Mouse (Mus musculus) MEL (cell line): Measurements from ENCODE around the gene Lcn2. TPM values are rescaled to one million over a fixed set of nuclear protein-coding genes. Genes with fewer than 3 reads are reported as not detected.

Source experiments
- DNase-seq: peaks from one replicate; pipeline ENCODE4 v3.0.0; 2011; ENCODE audit warnings: low read depth, low spot score
- H3K27ac ChIP-seq: 2 replicates; pipeline ENCODE4 v1.5.1; 2012; ENCODE audit warnings: low read depth, mild to moderate bottlenecking, control low read depth, low read length, moderate library complexity; ENCODE audit not compliant: control insufficient read depth
- H3K27me3 ChIP-seq, 2 experiments: fragments of 150-350 bp in 1 of 2; sonication (generic) in 1 of 2; 2 replicates each; pipeline ENCODE4 v1.6.1; 2012; ENCODE audit warnings: low read length in 2 of 2, mild to moderate bottlenecking in 2 of 2, improper control_type of control experiment in 1 of 2, moderate library complexity in 1 of 2; ENCODE audit not compliant: insufficient read depth in 2 of 2, control insufficient read depth in 1 of 2
- H3K36me3 ChIP-seq, 2 experiments: 2 replicates each; pipeline ENCODE4 v1.6.1; 2012 to 2014; ENCODE audit warnings: low read length in 2 of 2, improper control_type of control experiment in 1 of 2, inconsistent platforms in 1 of 2, mild to moderate bottlenecking in 1 of 2; ENCODE audit not compliant: insufficient read depth in 2 of 2, control insufficient read depth in 1 of 2
- H3K4me1 ChIP-seq, 2 experiments: fragments of 150-350 bp in 1 of 2; sonication (generic) in 1 of 2; 2 replicates each; pipeline ENCODE4 v1.6.1; 2012; ENCODE audit warnings: low read length in 2 of 2, improper control_type of control experiment in 1 of 2, mild to moderate bottlenecking in 1 of 2; ENCODE audit not compliant: insufficient read depth in 2 of 2, control insufficient read depth in 1 of 2
- H3K4me3 ChIP-seq, 2 experiments: fragments of 150-350 bp in 1 of 2; sonication (generic) in 1 of 2; 2 replicates each; pipeline ENCODE4 v1.5.1; 2012; ENCODE audit warnings: low read depth in 2 of 2, low read length in 2 of 2, mild to moderate bottlenecking in 2 of 2, moderate library complexity in 2 of 2, control low read depth in 1 of 2, improper control_type of control experiment in 1 of 2; ENCODE audit not compliant: control insufficient read depth in 1 of 2, insufficient read depth in 1 of 2
- H3K79me2 ChIP-seq: 2 replicates; pipeline ENCODE4 v1.6.1; 2012; ENCODE audit warnings: mild to moderate bottlenecking, low read length, moderate library complexity; ENCODE audit not compliant: control insufficient read depth, poor library complexity, insufficient read depth
- H3K9ac ChIP-seq: 2 replicates; pipeline ENCODE4 v1.6.1; 2012; ENCODE audit warnings: low read depth, mild to moderate bottlenecking, control low read depth, low read length, moderate library complexity; ENCODE audit not compliant: control insufficient read depth, poor library complexity, severe bottlenecking
- H3K9me3 ChIP-seq: fragments of 150-350 bp; sonication (generic); replicated peaks from 2 replicates; pipeline ENCODE4 v1.6.1; 2012; ENCODE audit warnings: mild to moderate bottlenecking, low read length, improper control_type of control experiment, moderate library complexity; ENCODE audit not compliant: insufficient read depth
- BHLHE40 ChIP-seq: IDR thresholded peaks from 2 replicates; pipeline ENCODE4 v1.6.1; 2012; ENCODE audit warnings: low read depth, mild to moderate bottlenecking, inconsistent platforms, low read length, improper control_type of control experiment, borderline replicate concordance
- CHD1 ChIP-seq: IDR thresholded peaks from 2 replicates; pipeline ENCODE4 v1.6.1; 2012; ENCODE audit warnings: low read depth, mild to moderate bottlenecking, inconsistent platforms, low read length, improper control_type of control experiment
- CHD2 ChIP-seq: IDR thresholded peaks from 2 replicates; pipeline ENCODE4 v1.6.1; 2011; ENCODE audit warnings: low read length, improper control_type of control experiment
- CTCF ChIP-seq, 3 experiments: IDR thresholded peaks in 2 of 3; conservative IDR thresholded peaks in 1 of 3; 2 replicates each; pipeline ENCODE4 v1.5.1; 2011 to 2012; ENCODE audit warnings: low read length in 3 of 3, low read depth in 2 of 3, mild to moderate bottlenecking in 2 of 3, improper control_type of control experiment in 1 of 3, inconsistent platforms in 1 of 3, mixed read lengths in 1 of 3, moderate library complexity in 1 of 3; ENCODE audit not compliant: control insufficient read depth in 1 of 3, insufficient read depth in 1 of 3, poor library complexity in 1 of 3, severe bottlenecking in 1 of 3
- E2F4 ChIP-seq: IDR thresholded peaks from 2 replicates; pipeline ENCODE4 v1.6.1; 2011; ENCODE audit warnings: low read depth, low read length, improper control_type of control experiment, borderline replicate concordance
- ELF1 ChIP-seq: IDR thresholded peaks from 2 replicates; pipeline ENCODE4 v1.6.1; 2014; ENCODE audit warnings: low read depth, mild to moderate bottlenecking, inconsistent platforms, low read length, improper control_type of control experiment, moderate library complexity
- EP300 ChIP-seq, 2 experiments: IDR thresholded peaks; 2 replicates each; pipeline ENCODE4 v1.6.1; 2011; ENCODE audit warnings: improper control_type of control experiment in 2 of 2, low read length in 2 of 2, low read depth in 1 of 2, mild to moderate bottlenecking in 1 of 2
- ETS1 ChIP-seq: IDR thresholded peaks from 2 replicates; pipeline ENCODE4 v1.6.1; 2012; ENCODE audit warnings: low read depth, mild to moderate bottlenecking, inconsistent platforms, low read length, improper control_type of control experiment, moderate library complexity
- GABPA ChIP-seq: IDR thresholded peaks from 2 replicates; pipeline ENCODE4 v1.6.1; 2012; ENCODE audit warnings: low read depth, mild to moderate bottlenecking, inconsistent platforms, low read length, improper control_type of control experiment, moderate library complexity
- GATA1 ChIP-seq: IDR thresholded peaks from 2 replicates; pipeline ENCODE4 v1.6.1; 2011; ENCODE audit warnings: low read depth, low read length, improper control_type of control experiment
- HCFC1 ChIP-seq: IDR thresholded peaks from 2 replicates; pipeline ENCODE4 v1.6.1; 2012; ENCODE audit warnings: low read depth, mild to moderate bottlenecking, inconsistent platforms, low read length, improper control_type of control experiment, moderate library complexity
- KAT2A ChIP-seq: conservative IDR thresholded peaks from 2 replicates; pipeline ENCODE4 v1.6.1; 2012; ENCODE audit warnings: low read depth, low read length, improper control_type of control experiment, inconsistent platforms
- MAFK ChIP-seq: IDR thresholded peaks from 2 replicates; pipeline ENCODE4 v1.6.1; 2011; ENCODE audit warnings: low read depth, mild to moderate bottlenecking, low read length, improper control_type of control experiment, borderline replicate concordance
- MAX ChIP-seq: IDR thresholded peaks from 2 replicates; pipeline ENCODE4 v1.6.1; 2011; ENCODE audit warnings: low read length, improper control_type of control experiment
- MAZ ChIP-seq: IDR thresholded peaks from 2 replicates; pipeline ENCODE4 v1.6.1; 2012; ENCODE audit warnings: low read depth, mild to moderate bottlenecking, inconsistent platforms, low read length, improper control_type of control experiment
- MEF2A ChIP-seq: IDR thresholded peaks from 2 replicates; pipeline ENCODE4 v1.6.1; 2014; ENCODE audit warnings: low read depth, mild to moderate bottlenecking, inconsistent platforms, low read length, improper control_type of control experiment; ENCODE audit not compliant: poor library complexity, insufficient replicate concordance, severe bottlenecking; ENCODE audit errors: extremely low read depth
- MYB ChIP-seq: IDR thresholded peaks from 2 replicates; pipeline ENCODE4 v1.6.1; 2011; ENCODE audit warnings: mild to moderate bottlenecking, low read depth, low read length, improper control_type of control experiment
- MYC ChIP-seq: IDR thresholded peaks from 2 replicates; pipeline ENCODE4 v1.6.1; 2011; ENCODE audit warnings: low read depth, mild to moderate bottlenecking, low read length, improper control_type of control experiment, moderate library complexity
- NRF1 ChIP-seq: IDR thresholded peaks from 2 replicates; pipeline ENCODE4 v1.6.1; 2014; ENCODE audit warnings: low read depth, mild to moderate bottlenecking, inconsistent platforms, low read length, improper control_type of control experiment, moderate library complexity; ENCODE audit not compliant: poor library complexity, insufficient read depth, severe bottlenecking
- POLR2A ChIP-seq, 2 experiments: IDR thresholded peaks; 2 replicates each; pipeline ENCODE4 v1.6.1; 2011 to 2012; ENCODE audit warnings: low read length in 2 of 2, mild to moderate bottlenecking in 2 of 2, control low read depth in 1 of 2, improper control_type of control experiment in 1 of 2, low read depth in 1 of 2, moderate library complexity in 1 of 2; ENCODE audit not compliant: control insufficient read depth in 1 of 2, insufficient read depth in 1 of 2, poor library complexity in 1 of 2
- POLR2AphosphoS2 ChIP-seq: IDR thresholded peaks from 2 replicates; pipeline ENCODE4 v1.6.1; 2011; ENCODE audit warnings: low read length, improper control_type of control experiment
- POLR2AphosphoS5 ChIP-seq: IDR thresholded peaks from 2 replicates; pipeline ENCODE4 v1.6.1; 2012; ENCODE audit warnings: low read depth, borderline replicate concordance, mild to moderate bottlenecking, inconsistent platforms, low read length, moderate library complexity, mixed read lengths
- RAD21 ChIP-seq: IDR thresholded peaks from 2 replicates; pipeline ENCODE4 v1.6.1; 2011; ENCODE audit warnings: mild to moderate bottlenecking, low read depth, low read length, improper control_type of control experiment
- SIN3A ChIP-seq: IDR thresholded peaks from 2 replicates; pipeline ENCODE4 v1.6.1; 2012; ENCODE audit warnings: low read length, improper control_type of control experiment, inconsistent platforms
- SMC3 ChIP-seq: IDR thresholded peaks from 2 replicates; pipeline ENCODE4 v1.6.1; 2011; ENCODE audit warnings: low read depth, low read length, improper control_type of control experiment
- TAL1 ChIP-seq: IDR thresholded peaks from 2 replicates; pipeline ENCODE4 v1.6.1; 2012; ENCODE audit warnings: mild to moderate bottlenecking, inconsistent platforms, low read length, moderate library complexity, mixed read lengths
- TBP ChIP-seq: IDR thresholded peaks from 2 replicates; pipeline ENCODE4 v1.8.0; 2011; ENCODE audit warnings: low read depth, low read length, improper control_type of control experiment
- TCF12 ChIP-seq: IDR thresholded peaks from 2 replicates; pipeline ENCODE4 v1.6.1; 2014; ENCODE audit warnings: low read depth, mild to moderate bottlenecking, inconsistent platforms, low read length, improper control_type of control experiment, moderate library complexity
- ZC3H11A ChIP-seq: IDR thresholded peaks from 2 replicates; pipeline ENCODE4 v1.6.1; 2012; ENCODE audit warnings: low read depth, mild to moderate bottlenecking, inconsistent platforms, low read length, improper control_type of control experiment
- ZKSCAN1 ChIP-seq: IDR thresholded peaks from 2 replicates; pipeline ENCODE4 v1.6.1; 2012; ENCODE audit warnings: low read depth, mild to moderate bottlenecking, inconsistent platforms, low read length, improper control_type of control experiment, moderate library complexity
- ZMIZ1 ChIP-seq: IDR thresholded peaks from 2 replicates; pipeline ENCODE4 v1.6.1; 2012; ENCODE audit warnings: low read depth, mild to moderate bottlenecking, inconsistent platforms, low read length, improper control_type of control experiment, moderate library complexity
- polyA plus RNA-seq, 2 experiments: library from polyadenylated mRNA; stranded (reverse) in 1 of 2; unstranded in 1 of 2; fragments of >175 nt in 1 of 2; fragments of >200 nt in 1 of 2; gene quantifications; 2 replicates each; pipeline versions ENCODE4 v1.2.1 to v1.2.4; 2012; ENCODE audit warnings: low replicate concordance in 2 of 2, low read depth in 1 of 2; ENCODE audit not compliant: insufficient read length in 2 of 2, insufficient read depth in 1 of 2, missing spikeins in 1 of 2
- total RNA-seq: library from RNA; depleted of rRNA; stranded (reverse); fragments of 300-350 nt; gene quantifications from 2 replicates; pipeline ENCODE4 v1.2.3, GENCODE M21; 2012

Lcn2 gene
- total and polyA plus RNA-seq, 3 experiments = not detected

GRCm38 (mm10) chr2:32395484-32395945 is 7.5 kb upstream of the Lcn2 start, which contains the start of gene Ptges2 (continued):
- peak; percentile 51 to 65; a peak in 2 of 4 replicates for TF ChIP-seq POLR2A (IDR thresholded peaks at IDR 0.05; ENCODE audit: control insufficient read depth in 1 of 2, insufficient read depth in 1 of 2, low read depth in 1 of 2, low read length in 2 of 2, poor library complexity in 1 of 2)
- TF ChIP-seq TAL1 = no peak
- TF ChIP-seq CTCF (IDR thresholded peaks at IDR 0.05 in 2 of 3, conservative IDR thresholded peaks at IDR 0.05 in 1 of 3; ENCODE audit: control insufficient read depth in 1 of 3, insufficient read depth in 1 of 3, low read depth in 2 of 3, low read length in 3 of 3, poor library complexity in 1 of 3, severe bottlenecking in 1 of 3) = no peak
- peak; percentile 99 for TF ChIP-seq SIN3A
- no peak for TF ChIP-seq BHLHE40
- TF ChIP-seq MAZ = no peak
- TF ChIP-seq MAX = peak; percentile 98
- TF ChIP-seq CHD2 = no peak
- TF ChIP-seq TBP = 0 out of 2 replicates have a peak, but pooled peaks have one; percentile 16
- TF ChIP-seq ELF1 = peak; percentile 96
- TF ChIP-seq CHD1 = no peak

- DNase-seq = peak; percentile 85
- Histone ChIP-seq H3K27me3 (no peaks in the 10 kb centered on the region; a peak in 1 of 4 replicates), H3K9me3 (no peaks in the 10 kb centered on the region), H3K4me3 (peak overlapping the region; percentile 74 to 83), H3K79me2 (peaks cover 10% of the 10 kb centered on the region), H3K27ac (peak overlapping the region; percentile 87), H3K4me1 (peaks cover 0 to 7% of the 10 kb centered on the region in 2 experiments; a peak in 1 of 4 replicates), H3K36me3 (no peaks in the 10 kb centered on the region), H3K9ac (peak overlapping the region; percentile 92)
- TF ChIP-seq ZC3H11A (peak; percentile 36; the same call in 1 of the 2 replicates), SMC3 (peak; percentile 57), EP300 (IDR thresholded peaks at IDR 0.05; ENCODE audit: low read depth in 1 of 2, low read length in 2 of 2) (peak in 1 of 2 experiments; percentile 33; a peak in 1 of 4 replicates), MEF2A (no peak), E2F4 (0 out of 2 replicates have a peak, but pooled peaks have one; percentile 26), TCF12 (no peak), GABPA (no peak), CHD1 (no peak), BHLHE40 (peak; percentile 35; the same call in 1 of the 2 replicates), HCFC1 (0 out of 2 replicates have a peak, but pooled peaks have one; percentile 11), CTCF (IDR thresholded peaks at IDR 0.05 in 2 of 3, conservative IDR thresholded peaks at IDR 0.05 in 1 of 3; ENCODE audit: control insufficient read depth in 1 of 3, insufficient read depth in 1 of 3, low read depth in 2 of 3, low read length in 3 of 3, poor library complexity in 1 of 3, severe bottlenecking in 1 of 3) (peak; percentile 43 to 75 (median 70)), GATA1 (0 out of 2 replicates have a peak, but pooled peaks have one; percentile 13), POLR2AphosphoS5 (no peak), ETS1 (no peak), NRF1 (no peak), MYB (0 out of 2 replicates have a peak, but pooled peaks have one; percentile 8), MAZ (peak; percentile 76), POLR2A (IDR thresholded peaks at IDR 0.05; ENCODE audit: control insufficient read depth in 1 of 2, insufficient read depth in 1 of 2, low read depth in 1 of 2, low read length in 2 of 2, poor library complexity in 1 of 2) (no peak), ZKSCAN1 (no peak), RAD21 (peak; percentile 63), MAX (0 out of 2 replicates have a peak, but pooled peaks have one; percentile 35), ZMIZ1 (peak; percentile 36; the same call in 1 of the 2 replicates), TBP (no peak), ELF1 (peak; percentile 47; the same call in 1 of the 2 replicates), MAFK (no peak), MYC (peak; percentile 33; the same call in 1 of the 2 replicates), POLR2AphosphoS2 (no peak), SIN3A (no peak), KAT2A (no peak)
Observed at GRCm38 (mm10) chr2:32394973-32395372, 6.9 kb upstream of the Lcn2 start.
